In the genomic region with DNA sequence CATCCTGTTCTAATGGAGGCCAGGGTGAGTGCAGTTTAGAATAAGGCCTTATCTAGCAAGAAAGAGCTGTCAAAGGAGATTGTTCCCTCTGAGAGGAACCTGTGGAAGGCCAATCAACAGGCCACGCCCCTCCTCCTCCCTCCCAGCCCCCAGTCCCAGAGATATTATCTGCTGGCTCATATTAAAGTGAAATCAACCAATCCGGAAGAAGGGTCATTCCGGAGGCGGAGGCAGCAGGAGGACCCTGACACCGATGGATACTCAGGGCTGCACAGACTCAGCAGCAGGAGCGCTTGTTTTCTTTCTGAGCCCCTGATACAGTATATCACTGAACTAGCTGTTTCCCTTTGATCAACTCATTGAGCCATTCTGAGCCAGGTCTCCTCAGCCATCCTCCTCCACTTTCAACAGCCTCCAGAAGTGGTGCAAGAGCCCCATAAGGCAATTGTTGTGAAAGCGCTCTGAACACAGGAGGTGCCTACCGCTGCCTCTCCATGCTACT, we compare ENCODE assay signal across 8 mouse cellular contexts. TPM values are rescaled to one million over a fixed set of nuclear protein-coding genes. Genes with fewer than 3 reads are reported as not detected.
DNase-seq lines count a peak whose midpoint lies in the region; ATAC-seq lines count a peak whose summit lies in the region.

No protein-coding gene starts in this region.

- peaks cover 9% of the 10 kb centered on the region for H3K4me1 ChIP-seq in embryonic facial prominence, embryonic 14.5 days (ENCODE audit: control insufficient read depth, insufficient read depth, low read length)

- DNase-seq in urinary bladder, postnatal 14 days (ENCODE audit: low spot score), result peak; percentile 8
- DNase-seq in urinary bladder, adult 18-20 months (ENCODE audit: low spot score in 2 of 2), result no peak
- peak; percentile 44 for DNase-seq in embryonic facial prominence, embryonic 14.5 days (ENCODE audit: low spot score)
- DNase-seq in kidney, adult 9 months, result peak; percentile 14
- peak; percentile 35 for DNase-seq in lung, postnatal 10 days
- peak; percentile 28 for DNase-seq in retina, postnatal 7 days (ENCODE audit: low read depth, low spot score)
- DNase-seq in right cerebral cortex, postnatal 36 days (ENCODE audit: low spot score in 2 of 2), result no peak
- DNase-seq in urinary bladder, postnatal 36 days (ENCODE audit: low spot score in 2 of 2), result no peak

- no peak for ATAC-seq in embryonic facial prominence, embryonic 14.5 days (ENCODE audit: low read depth)

- H3K27me3 ChIP-seq in embryonic facial prominence, embryonic 14.5 days (replicated peaks; ENCODE audit: control insufficient read depth, insufficient read depth, low read length), result peaks cover 9% of the 10 kb centered on the region

- peak overlapping the region; percentile 93 for H3K4me2 ChIP-seq in embryonic facial prominence, embryonic 14.5 days (ENCODE audit: low read depth, low read length)

- H3K36me3 ChIP-seq in embryonic facial prominence, embryonic 14.5 days (ENCODE audit: control insufficient read depth, insufficient read depth, low read length), result no peaks in the 10 kb centered on the region

- H3K9ac ChIP-seq in embryonic facial prominence, embryonic 14.5 days (ENCODE audit: low read depth, low read length), result no peak overlapping the region

- WGBS in embryonic facial prominence, embryonic 14.5 days, result 26% methylated on average over 8 of the region's 8 CpGs

- H3K9me3 ChIP-seq in embryonic facial prominence, embryonic 14.5 days (ENCODE audit: control insufficient read depth, low read length), result no peaks in the 10 kb centered on the region

- H3K4me3 ChIP-seq in embryonic facial prominence, embryonic 14.5 days (ENCODE audit: low read depth, low read length), result peak overlapping the region; percentile 69; the same call in 1 of the 2 replicates

- H3K27ac ChIP-seq in embryonic facial prominence, embryonic 14.5 days (replicated peaks; ENCODE audit: low read depth, low read length), result no peak overlapping the region

RNA-seq across cellular contexts. Expression of a gene that starts 2.0 kb away (rescaled TPM):
- 14.2 and 15.2 TPM in 2 replicates for polyA plus RNA-seq in embryonic facial prominence, embryonic 14.5 days (2014; fragmentation: Nextera tagmentation; extraction: Ambion mirVana)

Comparison
In these comparisons a context has a peak if more than half of its experiments do, and no peak if none do; other contexts are left out.
1. DNase-seq: peak in urinary bladder, postnatal 14 days (single experiment), embryonic facial prominence, embryonic 14.5 days (single experiment), kidney, adult 9 months (single experiment), lung, postnatal 10 days (single experiment) and retina, postnatal 7 days (single experiment); none in urinary bladder, adult 18-20 months (0 of 2), right cerebral cortex, postnatal 36 days (0 of 2) and urinary bladder, postnatal 36 days (0 of 2).